Mouse (Mus musculus) embryonic facial prominence, embryonic 15.5 days (tissue): ENCODE measurements around the gene Scarf1. TPM values are rescaled to one million over a fixed set of nuclear protein-coding genes. Genes with fewer than 3 reads are reported as not detected.

Experiments used
- ATAC-seq: fragments of 200-750 bp; cut with Nextera tagmentation; 2 replicates; pipeline ENCODE4 v1.8.0; 2017; ENCODE audit warnings: low read depth, moderate TSS enrichment; ENCODE audit not compliant: insufficient number of reproducible peaks, low FRiP score, low TSS enrichment
- H3K27ac ChIP-seq: fragments of 300-500 bp; sonication (generic); replicated peaks from 2 replicates; pipeline ENCODE4 v1.5.1; 2015; ENCODE audit warnings: mild to moderate bottlenecking, inconsistent platforms
- H3K27me3 ChIP-seq: fragments of 300-500 bp; sonication (generic); 2 replicates; pipeline ENCODE4 v1.6.1; 2015; ENCODE audit warnings: inconsistent platforms
- H3K36me3 ChIP-seq: fragments of 300-500 bp; sonication (generic); 2 replicates; pipeline ENCODE4 v1.6.1; 2015; ENCODE audit warnings: mild to moderate bottlenecking, inconsistent platforms
- H3K4me1 ChIP-seq: fragments of 300-500 bp; sonication (generic); 2 replicates; pipeline ENCODE4 v1.6.1; 2015; ENCODE audit warnings: inconsistent platforms
- H3K4me2 ChIP-seq: fragments of 300-500 bp; sonication (generic); replicated peaks from 2 replicates; pipeline ENCODE4 v1.6.1; 2015; ENCODE audit warnings: mild to moderate bottlenecking, inconsistent platforms
- H3K4me3 ChIP-seq: fragments of 300-500 bp; sonication (generic); replicated peaks from 2 replicates; pipeline ENCODE4 v1.5.1; 2015; ENCODE audit warnings: mild to moderate bottlenecking, inconsistent platforms
- H3K9ac ChIP-seq: fragments of 300-500 bp; sonication (generic); 2 replicates; pipeline ENCODE4 v1.6.1; 2015; ENCODE audit warnings: inconsistent platforms
- H3K9me3 ChIP-seq: fragments of 300-500 bp; sonication (generic); replicated peaks from 2 replicates; pipeline ENCODE4 v1.6.1; 2016; ENCODE audit warnings: inconsistent platforms
- WGBS: fragments of 180-500 bp; shearing (Covaris S2); methylation state at CpG from one replicate; pipeline ENCODE4 v1.1.7; 2015; 5-methylcytosine and 5-hydroxymethylcytosine counted together
- microRNA counts: library from miRNA; unstranded; fragments of <30 nt; microRNA quantifications from one replicate; lab custom pipeline; 2016
- microRNA-seq: library from miRNA; unstranded; fragments of <30 nt; microRNA quantifications from one replicate; pipeline ENCODE4, GENCODE M21; 2016; ENCODE audit warnings: borderline number of aligned reads
- polyA plus RNA-seq: library from polyadenylated mRNA; unstranded; fragments of >200 nt; fragmentation: Nextera tagmentation; extraction: Ambion mirVana; gene quantifications from 2 replicates; pipeline ENCODE4 v1.2.1, GENCODE M21; 2015

Scarf1 gene
- polyA plus RNA-seq, 1 experiment from 2014 or later: 8.1 TPM

DNA sequence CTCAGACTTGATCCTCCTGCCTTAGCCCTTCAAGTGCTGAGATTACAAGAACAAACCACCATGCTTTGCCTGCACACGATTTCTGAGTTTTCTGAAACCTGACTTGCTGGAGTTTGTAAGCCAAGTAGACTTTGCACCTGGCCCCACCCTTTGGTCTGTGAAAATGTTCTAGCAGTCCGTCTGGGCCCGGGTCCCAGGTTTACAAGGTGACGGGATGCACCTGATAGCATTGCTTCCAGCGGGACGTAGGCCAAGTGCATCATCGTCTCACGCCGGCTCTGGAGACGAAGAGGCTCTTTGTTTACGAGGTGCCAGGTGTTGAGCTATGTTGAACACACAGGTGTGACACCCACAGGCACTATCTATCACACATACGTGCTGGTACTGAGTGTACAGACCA lies 55.6 kb downstream of the Scarf1 start:
- ATAC-seq: no peak
- no peaks in the 10 kb centered on the region for H3K27me3 ChIP-seq
- 81% methylated on average over 12 of the region's 12 CpGs for WGBS
- H3K9me3 ChIP-seq: no peaks in the 10 kb centered on the region
- H3K27ac ChIP-seq: no peak overlapping the region
- no peak overlapping the region for H3K4me2 ChIP-seq
- no peak overlapping the region for H3K9ac ChIP-seq
- H3K4me1 ChIP-seq: peaks cover 25% of the 10 kb centered on the region
- H3K4me3 ChIP-seq: no peak overlapping the region
- no peaks in the 10 kb centered on the region for H3K36me3 ChIP-seq

DNA sequence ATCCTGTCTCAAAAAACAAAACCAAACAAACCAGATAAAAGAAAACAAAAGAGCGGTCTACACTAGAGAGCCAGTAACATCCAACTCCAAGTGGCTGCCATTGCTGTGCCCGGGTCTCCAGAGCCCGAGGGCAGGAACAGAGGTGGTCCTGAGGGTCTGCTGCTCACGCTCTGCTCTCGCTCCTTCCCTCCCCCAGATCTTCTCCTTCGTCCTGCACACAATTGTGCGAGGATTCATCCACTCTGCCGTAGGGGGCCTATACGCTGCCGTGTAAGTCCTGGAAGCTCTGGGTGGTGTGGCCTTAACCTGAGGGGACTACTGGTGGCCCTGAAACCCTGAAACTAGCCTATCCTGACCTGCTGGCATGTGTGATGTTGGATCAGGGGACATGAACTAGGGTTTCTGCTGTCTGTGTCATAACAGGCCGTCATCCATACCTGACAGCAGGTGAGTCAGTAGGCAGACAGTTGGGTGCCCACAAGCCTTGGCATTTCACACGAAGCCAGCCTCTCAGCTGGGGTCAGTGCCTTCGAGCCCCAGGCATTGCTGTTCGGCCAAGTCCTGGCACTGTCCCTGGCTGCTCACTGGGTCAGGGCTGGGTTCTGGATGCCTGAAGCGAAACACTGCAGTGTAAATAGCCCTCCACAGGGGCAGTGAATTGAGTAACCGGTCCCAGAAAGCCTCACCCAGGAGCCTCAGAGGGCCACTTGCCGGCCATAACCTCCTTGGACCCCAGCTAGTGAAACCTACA lies 57.2 kb downstream of the Scarf1 start:
- no peak for ATAC-seq
- H3K27me3 ChIP-seq: no peaks in the 10 kb centered on the region
- no peak overlapping the region for H3K27ac ChIP-seq
- no peak overlapping the region for H3K4me2 ChIP-seq
- H3K36me3 ChIP-seq: no peaks in the 10 kb centered on the region
- peaks cover 25% of the 10 kb centered on the region for H3K4me1 ChIP-seq
- H3K9me3 ChIP-seq: no peaks in the 10 kb centered on the region
- 89% methylated on average over 17 of the region's 17 CpGs for WGBS
- H3K4me3 ChIP-seq: no peak overlapping the region
- H3K9ac ChIP-seq: no peak overlapping the region

DNA sequence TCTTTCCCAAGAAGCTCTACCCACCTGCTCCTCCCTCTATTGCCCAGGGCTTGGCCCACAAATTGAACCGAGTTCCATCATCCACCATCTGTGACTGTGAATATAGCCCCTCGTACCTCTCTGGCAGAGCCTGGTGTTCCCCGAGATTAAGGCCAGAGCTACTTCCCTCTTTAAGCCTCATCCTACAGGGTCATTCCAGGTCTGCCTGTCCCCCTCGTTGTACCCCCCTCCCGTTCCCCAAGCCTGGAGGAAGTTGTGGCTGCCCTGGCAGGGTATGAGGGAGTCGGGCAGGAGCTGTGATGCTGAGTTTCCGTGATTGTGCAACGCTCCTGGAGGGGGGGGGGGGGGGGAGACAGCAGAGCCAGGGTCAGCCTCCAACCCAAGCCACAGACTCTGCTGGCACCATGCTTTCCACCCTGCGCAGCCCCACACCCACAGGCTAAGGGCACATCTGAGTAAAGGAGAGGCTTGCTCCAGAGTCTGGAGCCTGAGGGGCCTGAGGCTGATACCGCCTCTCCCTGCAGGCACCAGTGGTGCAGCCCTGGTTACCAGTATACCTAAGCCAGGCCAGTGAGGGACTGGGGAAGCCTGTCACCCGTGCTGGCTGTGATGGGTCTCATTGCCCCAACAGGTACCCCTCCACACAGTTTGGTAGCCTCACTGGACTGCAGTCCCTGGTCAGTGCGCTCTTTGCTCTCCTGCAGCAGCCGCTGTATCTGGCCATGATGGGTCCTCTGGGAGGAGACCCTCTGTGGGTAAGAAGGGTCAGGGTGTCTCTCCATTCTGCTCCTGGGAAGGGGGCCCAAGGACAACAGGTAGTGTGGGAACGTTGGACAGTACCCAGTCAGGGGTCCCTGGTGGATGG lies 58.0 kb downstream of the Scarf1 start:
- no peak overlapping the region for H3K9ac ChIP-seq
- no peak overlapping the region for H3K27ac ChIP-seq
- 0 out of 2 replicates have a peak, but pooled peaks have one; percentile 40 for ATAC-seq
- H3K4me3 ChIP-seq: no peak overlapping the region
- 58% methylated on average over 12 of the region's 14 CpGs for WGBS
- H3K9me3 ChIP-seq: no peaks in the 10 kb centered on the region
- H3K4me1 ChIP-seq: peaks cover 25% of the 10 kb centered on the region
- no peaks in the 10 kb centered on the region for H3K36me3 ChIP-seq
- H3K27me3 ChIP-seq: no peaks in the 10 kb centered on the region
- H3K4me2 ChIP-seq: no peak overlapping the region

DNA sequence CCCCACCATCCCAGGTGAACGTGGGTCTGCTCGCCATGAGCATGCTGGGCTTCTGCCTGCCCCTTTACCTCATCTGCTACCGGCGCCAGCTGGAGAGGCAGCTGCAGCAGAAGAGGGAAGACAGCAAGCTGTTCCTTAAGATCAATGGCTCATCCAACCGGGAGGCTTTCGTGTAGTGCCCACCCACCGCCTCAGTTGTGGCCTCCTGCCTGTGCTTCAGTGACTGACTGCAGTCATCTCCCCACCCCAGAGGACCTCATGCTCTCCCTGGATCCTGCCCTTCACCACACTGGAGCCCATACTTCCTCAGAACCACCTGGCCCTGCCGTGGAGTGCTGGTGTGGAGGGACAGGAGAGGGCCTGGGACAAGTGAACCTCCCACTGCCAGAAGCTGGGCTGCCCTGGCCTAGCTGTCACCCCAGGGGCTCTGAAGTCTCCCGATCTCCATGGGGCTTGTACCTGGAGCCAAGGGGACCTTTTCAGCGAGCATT lies 59.0 kb downstream of the Scarf1 start:
- Histone ChIP-seq H3K4me2 (0 out of 2 replicates have a peak overlapping the region, but pooled peaks have one; percentile 4), H3K27ac (peak overlapping the region; percentile 52; the same call in 1 of the 2 replicates), H3K9ac (no peak overlapping the region), H3K4me3 (no peak overlapping the region), H3K4me1 (peaks cover 25% of the 10 kb centered on the region), H3K36me3 (no peaks in the 10 kb centered on the region), H3K9me3 (no peaks in the 10 kb centered on the region), H3K27me3 (no peaks in the 10 kb centered on the region)
- 0 out of 2 replicates have a peak, but pooled peaks have one; percentile 9 for ATAC-seq
- 12% methylated on average over 10 of the region's 10 CpGs for WGBS

DNA sequence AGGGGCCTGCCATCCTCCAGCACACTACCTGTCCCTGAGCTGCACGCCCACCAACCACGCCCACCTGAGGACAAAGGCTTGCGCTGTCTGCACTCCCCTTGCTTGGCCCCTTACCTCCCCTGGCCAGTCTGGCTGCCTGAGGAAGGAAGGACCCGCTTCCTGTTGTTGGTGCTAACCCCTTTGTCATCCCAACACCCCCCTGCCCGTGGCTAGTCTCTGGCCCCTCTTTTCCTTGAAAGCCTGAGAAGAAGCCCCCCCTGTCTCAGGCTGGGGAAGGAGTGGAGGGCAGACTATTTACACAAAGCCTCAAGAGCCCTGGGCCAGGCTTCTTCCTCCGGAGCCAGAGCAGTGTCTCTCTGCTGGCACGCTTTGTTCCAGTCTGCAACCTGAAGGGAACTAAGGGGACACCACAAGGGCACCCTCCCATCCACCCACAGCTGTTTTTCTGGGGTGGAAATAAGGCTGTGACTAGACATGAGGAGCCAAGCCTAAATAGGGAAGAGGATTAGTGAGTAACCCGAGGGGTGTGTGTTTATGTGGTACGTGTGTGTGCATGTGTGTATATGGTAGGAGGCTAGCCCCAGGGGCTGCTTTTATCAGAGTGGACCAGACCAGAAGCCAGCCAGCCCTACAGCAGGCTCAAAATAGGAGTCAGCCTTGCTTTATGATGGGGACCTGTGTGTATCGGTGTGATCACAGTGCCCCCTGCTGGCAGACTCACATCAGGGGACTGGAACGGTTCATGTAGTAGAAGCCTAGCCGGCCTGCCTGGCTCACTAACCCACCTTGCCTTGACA lies 59.7 kb downstream of the Scarf1 start:
- peak overlapping the region; percentile 52; the same call in 1 of the 2 replicates for H3K27ac ChIP-seq
- H3K4me3 ChIP-seq: no peak overlapping the region
- 0 out of 2 replicates have a peak overlapping the region, but pooled peaks have one; percentile 4 for H3K4me2 ChIP-seq
- H3K4me1 ChIP-seq: peaks cover 25% of the 10 kb centered on the region
- no peaks in the 10 kb centered on the region for H3K9me3 ChIP-seq
- H3K9ac ChIP-seq: no peak overlapping the region
- 3% methylated on average over 12 of the region's 12 CpGs for WGBS
- H3K36me3 ChIP-seq: no peaks in the 10 kb centered on the region
- H3K27me3 ChIP-seq: no peaks in the 10 kb centered on the region
- ATAC-seq: peak; percentile 83

DNA sequence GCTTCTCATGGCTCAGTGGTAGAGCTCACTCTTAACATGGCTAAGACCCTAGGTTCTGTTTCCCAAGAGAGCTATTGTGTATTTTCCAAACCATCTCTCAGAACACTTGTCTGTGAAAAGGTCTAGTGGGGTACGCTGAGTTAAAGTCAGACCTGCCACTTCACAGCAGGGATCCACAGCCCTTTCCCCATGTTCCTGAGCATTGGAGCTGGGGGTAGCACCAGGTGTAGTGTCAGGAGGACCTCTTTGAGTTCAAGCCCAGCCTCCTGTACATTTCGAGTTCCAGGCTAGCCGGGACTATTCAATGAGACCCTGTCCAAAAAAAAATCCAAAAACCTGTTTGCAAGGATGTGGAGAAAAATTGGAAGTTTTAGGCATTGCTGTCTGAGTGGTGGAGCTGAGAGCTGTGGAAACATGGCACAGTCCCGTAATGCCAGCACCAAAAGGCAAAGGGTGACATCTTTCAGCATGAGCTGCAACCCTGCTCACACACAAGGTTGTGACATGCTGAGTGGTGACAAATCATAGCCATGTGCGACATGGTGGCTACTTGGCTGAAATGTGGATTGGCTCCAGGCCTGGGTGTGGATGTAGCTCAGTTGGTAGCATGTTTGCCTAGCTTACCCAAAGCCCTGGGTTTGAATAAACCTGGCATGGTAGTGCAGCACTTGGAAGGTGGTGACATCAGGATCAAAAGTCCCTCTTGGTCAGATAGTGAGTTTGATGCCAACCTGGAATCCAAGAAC lies 61.2 kb downstream of the Scarf1 start:
- Histone ChIP-seq H3K27ac (no peak overlapping the region), H3K4me2 (no peak overlapping the region), H3K4me3 (no peak overlapping the region), H3K9me3 (no peaks in the 10 kb centered on the region), H3K4me1 (peaks cover 25% of the 10 kb centered on the region), H3K9ac (no peak overlapping the region), H3K27me3 (no peaks in the 10 kb centered on the region), H3K36me3 (no peaks in the 10 kb centered on the region)
- ATAC-seq: no peak
- WGBS: 74% methylated on average over 5 of the region's 5 CpGs

DNA sequence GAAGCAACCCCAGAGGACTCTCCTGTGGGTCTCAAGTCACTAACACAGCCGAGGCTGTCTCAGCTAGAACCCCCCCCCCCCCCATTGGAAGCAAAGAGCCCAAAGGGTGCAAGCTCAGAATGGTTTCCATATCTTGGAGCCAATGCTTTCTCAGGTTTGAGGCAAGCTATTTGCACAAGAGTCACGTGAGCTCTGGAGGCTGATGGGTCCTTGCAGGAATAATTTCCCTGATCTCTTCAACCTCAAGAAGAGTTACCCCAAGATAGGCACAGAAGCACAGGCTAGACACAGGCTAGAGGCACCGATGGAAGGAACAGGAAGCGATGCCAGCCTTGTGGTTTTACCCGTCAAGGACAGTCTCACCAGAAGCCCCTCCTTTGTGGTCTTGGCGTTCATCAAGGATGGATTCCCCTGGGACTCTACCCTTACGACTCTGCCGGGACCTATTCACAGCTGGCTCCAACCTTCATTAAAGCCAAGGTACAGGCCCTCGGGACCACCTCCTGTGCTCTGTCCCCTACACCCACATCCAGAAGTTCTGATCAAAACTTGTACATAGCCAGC lies 62.3 kb downstream of the Scarf1 start:
- WGBS: 62% methylated on average over 9 of the region's 9 CpGs
- no peak overlapping the region for H3K4me2 ChIP-seq
- no peak overlapping the region for H3K4me3 ChIP-seq
- H3K4me1 ChIP-seq: peaks cover 25% of the 10 kb centered on the region
- no peak overlapping the region for H3K27ac ChIP-seq
- H3K36me3 ChIP-seq: no peaks in the 10 kb centered on the region
- H3K27me3 ChIP-seq: no peaks in the 10 kb centered on the region
- ATAC-seq: no peak
- H3K9ac ChIP-seq: no peak overlapping the region
- H3K9me3 ChIP-seq: no peaks in the 10 kb centered on the region

MicroRNAs encoded within 50 kb of the gene (microRNA counts, 519-probe panel; counts per million panel counts)
- microRNA mmu-miR-22 (lab: Ali Mortazavi, UCI): 3,796 counts per million, percentile 89 among the panel's probes with 10 or more counts

Small RNA genes within 50 kb of the gene (microRNA-seq; reads per million reads assigned to microRNA genes)
- gene Mir22 (5,057 reads per million, percentile 90 among the genes with 10 or more reads in this experiment), gene Mir3971 (not detected)

Other genes with a start within 250 kb of the Scarf1 start
- gene Rpa1, start 165.2 kb upstream of the Scarf1 start, polyA plus RNA-seq: 92.7 and 96.4 TPM in 2 replicates
- gene Smyd4, start 165.1 kb upstream of the Scarf1 start, polyA plus RNA-seq: 13.2 and 13.8 TPM in 2 replicates
- 393 and 406 TPM in 2 replicates for gene Serpinf1, start 90.8 kb upstream of the Scarf1 start, polyA plus RNA-seq
- 0.09 TPM in 1 of 2 replicates, not detected in the other for gene Serpinf2, start 73.9 kb upstream of the Scarf1 start, polyA plus RNA-seq
- gene Wdr81, start 58.8 kb upstream of the Scarf1 start, polyA plus RNA-seq: 6.3 and 7.4 TPM in 2 replicates
- gene Tlcd2, start 51.8 kb upstream of the Scarf1 start, polyA plus RNA-seq: 35.1 and 38.0 TPM in 2 replicates
- gene Prpf8, start 26.7 kb upstream of the Scarf1 start, polyA plus RNA-seq: 51.7 and 52.5 TPM in 2 replicates
- gene Rilp, start 3.4 kb upstream of the Scarf1 start, polyA plus RNA-seq: 0.73 and 1.0 TPM in 2 replicates
- 5.5 and 5.7 TPM in 2 replicates for gene Slc43a2, start 18.2 kb downstream of the Scarf1 start, polyA plus RNA-seq
- 73.0 and 79.3 TPM in 2 replicates for gene Pitpna, start 74.6 kb downstream of the Scarf1 start, polyA plus RNA-seq
- gene Inpp5k, start 117.4 kb downstream of the Scarf1 start, polyA plus RNA-seq: 25.7 and 31.9 TPM in 2 replicates
- 56.1 and 65.3 TPM in 2 replicates for gene Myo1c, start 137.0 kb downstream of the Scarf1 start, polyA plus RNA-seq
- 105 and 112 TPM in 2 replicates for gene Crk, start 165.7 kb downstream of the Scarf1 start, polyA plus RNA-seq
- gene Ywhae, start 219.3 kb downstream of the Scarf1 start, polyA plus RNA-seq: 742 and 749 TPM in 2 replicates